Mouse (Mus musculus) lung, adult 2 months (tissue): Measurements from ENCODE around the gene Sox18. TPM values are rescaled to one million over a fixed set of nuclear protein-coding genes. Genes with fewer than 3 reads are reported as not detected.

Experiments used
- DNase-seq: peaks from one replicate; pipeline ENCODE4 v3.0.0; 2022
- H3K4me1 ChIP-seq: fragments of 200-500 bp; 2 replicates; pipeline ENCODE4 v1.6.1; 2011; ENCODE audit warnings: low read length; ENCODE audit not compliant: control insufficient read depth, insufficient read depth
- H3K4me3 ChIP-seq: fragments of 200-500 bp; replicated peaks from 2 replicates; pipeline ENCODE3; 2011; ENCODE audit warnings: low read depth, mild to moderate bottlenecking, control low read depth, low read length; ENCODE audit errors: extremely low read depth
- CTCF ChIP-seq: fragments of 200-500 bp; IDR thresholded peaks from 2 replicates; pipeline ENCODE4 v1.5.1; 2011; ENCODE audit warnings: mild to moderate bottlenecking, low read length, control low read depth; ENCODE audit not compliant: insufficient read depth
- POLR2A ChIP-seq: fragments of 200-500 bp; IDR thresholded peaks from 2 replicates; pipeline ENCODE4 v1.6.1; 2011; ENCODE audit warnings: low read depth, mild to moderate bottlenecking, control low read depth, low read length, borderline replicate concordance; ENCODE audit errors: extremely low read depth
- WGBS: fragments of 180-500 bp; shearing (Covaris S2); methylation state at CpG from one replicate; pipeline ENCODE4 v1.1.7; 2018; 5-methylcytosine and 5-hydroxymethylcytosine counted together
- polyA plus RNA-seq: library from polyadenylated mRNA; depleted of rRNA; stranded (reverse); fragments of >200 nt; gene quantifications from 2 replicates; pipeline ENCODE4 v1.2.3, GENCODE M21; 2012

Gene Sox18
- polyA plus RNA-seq, 1 experiment = 393 TPM

DNA sequence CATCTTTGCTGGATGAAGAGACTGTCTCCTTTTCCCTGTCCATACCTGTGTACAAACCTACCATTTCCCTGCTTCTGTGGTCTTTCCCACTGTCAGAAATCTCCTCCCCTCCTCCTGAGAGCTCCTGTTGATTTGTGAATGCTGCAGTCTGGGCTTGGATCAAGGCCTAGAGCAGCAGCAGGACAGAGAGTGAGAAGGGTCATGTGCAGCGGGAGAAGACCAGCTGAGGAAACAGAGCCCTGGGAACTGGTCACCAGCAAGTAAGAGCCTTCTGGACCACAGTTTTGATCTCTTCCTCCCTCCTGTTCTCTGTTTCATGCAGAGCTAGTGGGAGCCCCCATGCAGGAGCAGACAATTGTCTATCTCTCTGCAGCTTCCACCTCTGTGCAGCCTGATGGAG, 24.3 kb upstream of the Sox18 start:
- H3K4me1 ChIP-seq = peaks cover 2% of the 10 kb centered on the region; the same call in 1 of the 2 replicates
- WGBS = 67% methylated on average over 1 of the region's 1 CpGs
- no peak for DNase-seq
- TF ChIP-seq CTCF = no peak
- TF ChIP-seq POLR2A = no peak
- no peak overlapping the region for H3K4me3 ChIP-seq

DNA sequence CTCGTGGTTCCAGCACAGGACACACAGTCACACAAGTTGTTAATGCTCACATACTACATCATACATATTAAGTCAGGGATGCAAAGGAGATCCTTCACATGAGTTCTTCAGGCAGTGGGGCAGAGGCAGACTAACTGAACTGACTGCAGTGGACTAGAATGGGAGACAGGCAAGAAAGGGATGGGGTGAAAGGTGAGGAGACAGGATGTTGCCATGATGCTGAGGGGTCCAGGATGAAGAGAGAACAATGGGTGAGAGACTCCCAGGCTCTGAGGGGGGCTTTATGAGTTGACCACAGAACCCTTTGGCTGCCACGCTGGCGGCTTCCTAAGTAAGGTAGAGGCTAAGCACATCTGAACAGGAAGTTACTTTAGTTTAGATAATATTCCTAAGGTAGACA, 23.1 kb upstream of the Sox18 start:
- 94% methylated on average over 3 of the region's 3 CpGs for WGBS
- no peak for DNase-seq
- TF ChIP-seq POLR2A (no peak), CTCF (no peak)
- Histone ChIP-seq H3K4me1 (peaks cover 2% of the 10 kb centered on the region; the same call in 1 of the 2 replicates), H3K4me3 (no peak overlapping the region)

GRCm38 (mm10) chr2:181693339-181694280, 22.2 kb upstream of the Sox18 start, which contains the start of gene Rgs19:
TSS of gene Rgs19 (minus strand) at chr2:181693977.
- peak; percentile 27; the same call in 1 of the 2 replicates for TF ChIP-seq POLR2A
- TF ChIP-seq CTCF = no peak
- under 1% methylated on average over 75 of the region's 75 CpGs for WGBS
- peak; percentile 82 for DNase-seq
- Histone ChIP-seq H3K4me1 (peaks cover 2% of the 10 kb centered on the region; the same call in 1 of the 2 replicates), H3K4me3 (peak within 1 kb of the TSS; percentile 67)

GRCm38 (mm10) chr2:181692304-181692703, 20.9 kb upstream of the Sox18 start:
- Histone ChIP-seq H3K4me3 (no peak overlapping the region), H3K4me1 (peaks cover 2% of the 10 kb centered on the region; the same call in 1 of the 2 replicates)
- no peak for TF ChIP-seq POLR2A
- no peak for TF ChIP-seq CTCF
- 87% methylated on average over 3 of the region's 3 CpGs for WGBS
- peak; percentile 2 for DNase-seq

DNA sequence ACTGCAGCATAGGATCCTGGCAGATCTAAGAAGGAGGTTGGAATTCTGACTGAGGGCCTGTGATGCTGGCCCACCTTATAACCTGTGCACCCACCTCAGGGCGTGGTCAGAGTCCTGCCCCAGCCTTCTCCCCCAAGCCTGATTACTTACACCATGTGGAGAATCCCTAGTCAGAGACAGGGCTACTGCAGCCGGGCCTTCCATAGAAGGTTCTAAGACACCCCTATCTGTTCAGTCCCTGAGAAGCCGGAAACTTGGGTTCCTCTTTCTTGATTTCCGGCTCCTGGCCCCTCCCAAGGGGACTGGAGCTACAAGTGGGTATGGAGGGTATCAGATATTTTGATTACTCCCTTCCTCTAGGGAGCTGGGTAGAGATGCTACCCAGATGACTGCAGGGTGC, 20.1 kb upstream of the Sox18 start:
- Histone ChIP-seq H3K4me3 (no peak overlapping the region), H3K4me1 (peaks cover 2% of the 10 kb centered on the region; the same call in 1 of the 2 replicates)
- DNase-seq = peak; percentile 2
- WGBS = 64% methylated on average over 4 of the region's 4 CpGs
- TF ChIP-seq POLR2A = no peak
- TF ChIP-seq CTCF = no peak

- no peak for DNase-seq
- 79% methylated on average over 6 of the region's 6 CpGs for WGBS
Measured at GRCm38 (mm10) chr2:181691083-181691482, 19.6 kb upstream of the Sox18 start.

GRCm38 (mm10) chr2:181689466-181690160, 18.2 kb upstream of the Sox18 start:
- Histone ChIP-seq H3K4me3 (no peak overlapping the region), H3K4me1 (peaks cover 2% of the 10 kb centered on the region; the same call in 1 of the 2 replicates)
- no peak for TF ChIP-seq CTCF
- TF ChIP-seq POLR2A = no peak
- WGBS = 86% methylated on average over 10 of the region's 10 CpGs
- DNase-seq = peak; percentile 1

More at GRCm38 (mm10) chr2:181691083-181691482, 19.6 kb upstream of the Sox18 start:
- Histone ChIP-seq H3K4me1 (peaks cover 2% of the 10 kb centered on the region; the same call in 1 of the 2 replicates), H3K4me3 (no peak overlapping the region)
- no peak for TF ChIP-seq CTCF
- no peak for TF ChIP-seq POLR2A

DNA sequence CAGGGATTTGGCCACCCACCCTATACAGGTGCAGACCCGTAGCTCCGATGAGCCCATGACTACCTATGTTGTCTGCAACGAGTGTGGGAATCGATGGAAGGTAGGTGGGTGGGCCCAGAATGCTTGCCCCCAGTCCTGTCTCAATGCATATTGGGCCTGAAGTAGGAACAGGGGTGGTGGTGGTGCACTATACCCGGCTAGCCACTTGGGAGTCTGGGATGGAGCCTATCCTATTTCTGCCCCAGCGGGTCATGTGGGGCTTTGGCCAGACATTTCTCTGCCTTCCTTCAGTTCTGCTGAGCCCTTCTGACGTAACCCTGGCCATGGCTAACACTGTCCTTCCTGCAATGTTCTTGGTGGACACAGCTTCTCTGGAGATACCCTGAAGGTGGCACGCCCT, 16.1 kb upstream of the Sox18 start:
- no peak overlapping the region for H3K4me3 ChIP-seq
- no peaks in the 10 kb centered on the region for H3K4me1 ChIP-seq
- 96% methylated on average over 8 of the region's 8 CpGs for WGBS
- no peak for DNase-seq
- TF ChIP-seq CTCF (no peak), POLR2A (no peak)

GRCm38 (mm10) chr2:181685686-181686085, 14.2 kb upstream of the Sox18 start:
- DNase-seq = no peak
- TF ChIP-seq POLR2A (no peak), CTCF (no peak)
- 86% methylated on average over 4 of the region's 4 CpGs for WGBS
- Histone ChIP-seq H3K4me3 (no peak overlapping the region), H3K4me1 (peaks cover 2% of the 10 kb centered on the region; the same call in 1 of the 2 replicates)
